Mouse (Mus musculus) liver, embryonic 14.5 days (tissue): ENCODE results near the gene Hist1h2be. TPM values are rescaled to one million over a fixed set of nuclear protein-coding genes. Genes with fewer than 3 reads are reported as not detected.
A peak's percentile ranks its signal among the peaks of the same experiment; 100 is the strongest.
"Not testable (repeated sequence)": the region's sequence is repeated elsewhere in the genome, so short reads cannot be mapped to it uniquely, and the experiment has no call there.

Experiments
- ATAC-seq: fragments of 200-750 bp; cut with Nextera tagmentation; 2 replicates; pipeline ENCODE4 v1.8.0; 2017; ENCODE audit warnings: moderate number of reproducible peaks, mild to moderate bottlenecking, moderate library complexity; ENCODE audit not compliant: insufficient read depth
- DNase-seq, 3 experiments: peaks; one replicate each; pipeline ENCODE4 v3.0.0-alpha.2; 2012 to 2013; ENCODE audit warnings: low read depth in 3 of 3, low spot score in 3 of 3
- H3K27ac ChIP-seq: fragments of 300-500 bp; sonication (generic); 2 replicates; pipeline ENCODE4 v1.5.1; 2014; ENCODE audit warnings: moderate library complexity, mild to moderate bottlenecking, control low read depth, inconsistent platforms
- H3K27me3 ChIP-seq: fragments of 300-500 bp; sonication (generic); 2 replicates; pipeline ENCODE4 v1.6.1; 2014; ENCODE audit warnings: mild to moderate bottlenecking, low read length, moderate library complexity; ENCODE audit not compliant: control insufficient read depth, insufficient read depth
- H3K36me3 ChIP-seq: fragments of 300-500 bp; sonication (generic); replicated peaks from 2 replicates; pipeline ENCODE4 v1.6.1; 2014; ENCODE audit warnings: low read depth; ENCODE audit not compliant: control insufficient read depth, insufficient read depth
- H3K4me1 ChIP-seq, 2 experiments: fragments of 200-500 bp in 1 of 2; fragments of 300-500 bp in 1 of 2; sonication (generic) in 1 of 2; replicated peaks; 2 replicates each; pipeline ENCODE4 v1.6.1; 2012 to 2014; ENCODE audit warnings: antibody characterized with exemption in 1 of 2, inconsistent platforms in 1 of 2, low read length in 1 of 2; ENCODE audit not compliant: control insufficient read depth in 2 of 2, insufficient read depth in 2 of 2
- H3K4me2 ChIP-seq: fragments of 300-500 bp; sonication (generic); 2 replicates; pipeline ENCODE4 v1.6.1; 2014; ENCODE audit warnings: low read depth, mild to moderate bottlenecking, control low read depth, moderate library complexity
- H3K4me3 ChIP-seq, 2 experiments: fragments of 200-500 bp in 1 of 2; fragments of 300-500 bp in 1 of 2; sonication (generic) in 1 of 2; 2 replicates each; pipeline ENCODE4 v1.5.1; 2012 to 2014; ENCODE audit warnings: low read depth in 2 of 2, low read length in 2 of 2, mild to moderate bottlenecking in 2 of 2, control low read depth in 1 of 2, inconsistent platforms in 1 of 2, moderate library complexity in 1 of 2; ENCODE audit not compliant: insufficient read depth in 1 of 2
- H3K9ac ChIP-seq: fragments of 300-500 bp; sonication (generic); replicated peaks from 2 replicates; pipeline ENCODE4 v1.6.1; 2014; ENCODE audit warnings: mild to moderate bottlenecking, control low read depth, moderate library complexity
- H3K9me3 ChIP-seq: fragments of 300-500 bp; sonication (generic); 2 replicates; pipeline ENCODE4 v1.6.1; 2016; ENCODE audit warnings: low read length, mixed read lengths; ENCODE audit not compliant: control insufficient read depth
- CTCF ChIP-seq: IDR thresholded peaks from 2 replicates; pipeline ENCODE4 v1.5.1; 2016; ENCODE audit warnings: antibody characterized with exemption, low read depth, control low read depth
- EP300 ChIP-seq: IDR thresholded peaks from 2 replicates; pipeline ENCODE4 v1.6.1; 2016; ENCODE audit warnings: antibody characterized with exemption, low read depth
- WGBS: fragments of 180-500 bp; shearing (Covaris S2); extraction: QIAGEN DNeasy Blood & Tissue Kit; methylation state at CpG from one replicate; pipeline ENCODE4 v1.1.7; 2014; ENCODE audit not compliant: insufficient replicate concordance; 5-methylcytosine and 5-hydroxymethylcytosine counted together
- polyA plus RNA-seq, 2 experiments: library from polyadenylated mRNA; depleted of rRNA in 1 of 2; stranded (reverse) in 1 of 2; unstranded in 1 of 2; fragments of >200 nt; fragmentation: Nextera tagmentation in 1 of 2; extraction: Ambion mirVana in 1 of 2; gene quantifications; 2 replicates each; pipeline versions ENCODE4 v1.2.1 to v1.2.3; 2012 to 2014

Hist1h2be gene
- polyA plus RNA-seq, 2 experiments: 0.95 to 3.3 TPM

DNA sequence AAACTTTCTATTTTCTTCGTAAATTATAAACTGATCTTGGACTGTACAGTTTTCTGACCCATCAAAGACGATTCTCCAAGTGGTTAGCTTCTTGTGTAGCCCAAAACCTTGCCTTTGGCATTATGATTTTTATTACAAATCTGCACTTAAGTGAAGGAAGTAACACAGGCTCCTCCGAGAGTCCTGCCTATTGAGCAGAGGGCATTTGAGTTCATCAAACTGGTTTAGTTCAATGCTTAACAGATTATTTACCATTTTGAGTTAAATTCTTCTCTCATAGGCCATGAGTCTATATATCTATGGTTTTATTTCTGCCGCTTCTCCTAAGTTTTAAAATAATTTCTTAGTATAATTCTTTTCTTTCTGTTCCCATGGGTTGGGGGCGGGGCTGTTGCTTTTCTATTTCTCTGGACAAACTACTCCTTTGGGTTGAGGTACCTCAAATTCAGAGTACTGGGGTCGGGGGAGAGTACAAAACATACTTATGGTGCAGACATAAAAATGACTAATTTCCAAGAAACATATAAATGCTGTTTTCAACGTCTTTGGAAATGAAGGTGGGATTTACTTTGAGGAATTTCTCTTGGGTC is 2.0 kb upstream of the Hist1h2be start:
- Histone ChIP-seq H3K4me1 (peaks cover 12 to 16% of the 10 kb centered on the region in 2 experiments), H3K27me3 (peaks cover 7% of the 10 kb centered on the region), H3K9ac (peak overlapping the region; percentile 98), H3K4me2 (peak overlapping the region; percentile 95), H3K36me3 (no peaks in the 10 kb centered on the region), H3K27ac (peak overlapping the region; percentile 99), H3K9me3 (no peaks in the 10 kb centered on the region), H3K4me3 (peak overlapping the region in 1 of 2 experiments; percentile 71; a peak in 2 of 4 replicates)
- no peak for ATAC-seq
- peak in 1 of 3 experiments; percentile 37 for DNase-seq
- 21% methylated on average over 7 of the region's 7 CpGs for whole genome bisulfite sequencing
- TF ChIP-seq EP300: no peak
- TF ChIP-seq CTCF: no peak

DNA sequence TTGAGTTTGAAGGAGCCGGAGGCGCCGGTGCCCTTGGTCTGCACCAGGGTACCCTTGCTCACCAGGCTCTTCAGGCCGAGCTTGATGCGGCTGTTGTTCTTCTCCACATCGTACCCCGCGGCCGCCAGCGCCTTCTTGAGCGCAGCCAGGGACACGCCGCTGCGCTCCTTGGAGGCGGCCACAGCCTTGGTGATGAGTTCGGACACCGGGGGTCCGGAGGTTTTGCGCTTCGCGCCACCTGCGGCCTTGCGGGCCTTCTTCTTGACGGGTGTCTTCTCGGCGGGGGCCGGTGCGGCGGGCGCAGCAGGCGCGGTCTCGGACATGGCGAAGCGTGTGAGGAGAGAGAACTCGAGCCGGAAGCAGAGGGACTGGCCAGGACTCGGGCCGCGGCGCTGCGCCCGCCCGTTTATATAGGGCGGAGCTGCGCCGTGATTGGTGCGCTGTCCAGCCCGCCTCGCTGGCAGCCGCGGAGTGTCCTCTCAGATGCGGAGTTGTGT is 1.3 kb upstream of the Hist1h2be start, which contains the start of gene Hist1h1e:
Gene Hist1h1e, minus strand, starts transcription at position 384 of the 497 bp plus-strand sequence.
- H3K27me3 ChIP-seq, H3K36me3 ChIP-seq, H3K9me3 ChIP-seq: not testable (repeated sequence)
- H3K4me1 ChIP-seq: peaks cover 12 to 16% of the 10 kb centered on the region in 2 experiments
- peak; percentile 79 to 80 (median 79) for DNase-seq
- H3K27ac ChIP-seq: peak within 1 kb of the TSS; percentile 99
- peak within 1 kb of the TSS; percentile 98 for H3K9ac ChIP-seq
- H3K4me2 ChIP-seq: peak within 1 kb of the TSS; percentile 95
- under 1% methylated on average over 47 of the region's 53 CpGs for WGBS
- ATAC-seq: peak; percentile 77
- TF ChIP-seq EP300: peak; percentile 72
- H3K4me3 ChIP-seq: peak within 1 kb of the TSS; percentile 71 to 90

DNA sequence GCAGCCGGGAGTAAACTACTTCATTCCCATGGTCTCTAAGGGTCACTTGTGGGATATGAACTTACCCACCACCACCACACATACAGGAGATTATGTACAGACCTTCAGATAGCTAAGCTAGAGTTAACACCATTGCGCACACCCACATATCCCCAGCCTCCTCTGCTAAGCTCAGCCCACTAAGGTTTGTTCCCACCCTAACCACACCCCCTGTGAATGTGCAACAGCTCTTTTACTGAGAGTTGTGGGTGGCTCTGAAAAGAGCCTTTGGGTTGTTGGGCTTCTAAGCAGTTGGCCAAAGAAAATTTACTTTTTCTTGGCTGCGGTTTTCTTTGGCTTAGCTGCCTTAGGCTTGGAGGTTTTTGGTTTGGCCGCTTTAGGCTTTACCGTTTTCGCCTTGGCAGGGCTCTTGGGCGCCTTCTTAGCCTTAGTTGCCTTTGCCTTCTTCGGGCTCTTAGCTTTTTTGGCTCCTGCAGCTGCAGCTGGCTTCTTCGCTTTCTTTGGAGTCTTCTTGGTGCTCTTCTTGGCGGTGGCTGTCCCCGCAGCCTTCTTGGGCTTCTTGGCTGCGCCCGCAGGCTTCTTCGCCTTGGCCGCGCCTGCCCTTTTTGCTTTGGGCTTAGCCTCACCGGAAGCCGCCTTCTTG is 729 bp upstream of the Hist1h2be start:
- Histone ChIP-seq H3K4me2 (peak overlapping the region; percentile 95), H3K36me3 (no peaks in the 10 kb centered on the region), H3K9ac (peak overlapping the region; percentile 98), H3K27ac (peak overlapping the region; percentile 99), H3K4me1 (peaks cover 12 to 16% of the 10 kb centered on the region in 2 experiments), H3K27me3 (peaks cover 6% of the 10 kb centered on the region), H3K9me3 (no peaks in the 10 kb centered on the region), H3K4me3 (peak overlapping the region; percentile 71 to 90)
- peak; percentile 79 for ATAC-seq
- peak; percentile 83 to 92 (median 85) for DNase-seq
- no peak for TF ChIP-seq CTCF
- TF ChIP-seq EP300: peak; percentile 38
- WGBS: under 1% methylated on average over 18 of the region's 18 CpGs

DNA sequence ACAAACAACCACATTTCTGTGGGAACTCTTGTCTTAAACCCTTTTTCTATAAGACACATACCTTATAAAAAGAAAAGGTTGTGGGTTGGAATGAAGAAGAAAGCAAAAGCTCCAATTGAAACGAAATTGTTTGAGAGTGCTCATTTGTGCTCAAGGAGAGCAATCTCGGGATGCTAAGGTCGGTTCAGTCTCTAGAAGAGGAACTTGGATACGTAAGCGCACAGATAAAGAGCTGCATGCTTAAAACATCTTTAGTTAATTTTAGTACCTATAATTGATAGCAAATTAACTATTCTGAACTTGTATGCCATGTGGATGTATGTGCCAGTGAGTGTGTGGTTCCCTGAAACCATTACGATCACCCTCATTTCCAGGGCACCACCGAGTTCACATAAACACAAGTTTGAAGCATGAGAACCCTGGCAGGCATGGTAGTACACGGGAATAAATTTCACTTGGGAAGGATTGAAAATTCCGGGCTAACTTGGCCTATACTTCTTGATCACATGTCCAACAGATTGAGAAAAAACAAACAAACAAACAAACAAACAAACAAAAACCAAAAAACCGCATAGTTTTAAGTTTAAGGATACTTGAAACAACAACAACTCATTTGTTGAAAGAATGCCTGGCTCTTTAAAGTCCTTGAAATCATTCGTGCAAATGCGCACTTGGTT is 730 bp downstream of the Hist1h2be start:
- TF ChIP-seq CTCF (no peak), EP300 (no peak)
- Histone ChIP-seq H3K4me3 (peak overlapping the region; percentile 71 to 90), H3K4me1 (peaks cover 12 to 16% of the 10 kb centered on the region in 2 experiments), H3K9me3 (no peaks in the 10 kb centered on the region), H3K27me3 (peaks cover 2% of the 10 kb centered on the region), H3K36me3 (no peaks in the 10 kb centered on the region), H3K9ac (peak overlapping the region; percentile 98), H3K4me2 (peak overlapping the region; percentile 95), H3K27ac (peak overlapping the region; percentile 99)
- DNase-seq (no peak), ATAC-seq (no peak)
- 23% methylated on average over 12 of the region's 12 CpGs for WGBS

- 91% methylated on average over 3 of the region's 3 CpGs for WGBS
- H3K4me3 ChIP-seq: no peak overlapping the region
- H3K27me3 ChIP-seq: no peaks in the 10 kb centered on the region
- H3K9ac ChIP-seq: no peak overlapping the region
- H3K4me1 ChIP-seq: peaks cover 21% of the 10 kb centered on the region in 2 experiments
- ATAC-seq (no peak), DNase-seq (no peak)
- no peaks in the 10 kb centered on the region for H3K36me3 ChIP-seq
- no peaks in the 10 kb centered on the region for H3K9me3 ChIP-seq
- no peak overlapping the region for H3K27ac ChIP-seq
- H3K4me2 ChIP-seq: no peak overlapping the region
- TF ChIP-seq EP300 (no peak), CTCF (no peak)
Measured at GRCm38 (mm10) chr13:23611638-23612037, 9.3 kb downstream of the Hist1h2be start.
